Mouse (Mus musculus) embryonic facial prominence, embryonic 13.5 days (tissue): Measurements from ENCODE around the gene Focad. TPM values are rescaled to one million over a fixed set of nuclear protein-coding genes. Genes with fewer than 3 reads are reported as not detected.

Source experiments
- ATAC-seq: fragments of 200-750 bp; cut with Nextera tagmentation; 2 replicates; pipeline ENCODE4 v1.8.0; 2017; ENCODE audit warnings: low read depth; ENCODE audit not compliant: insufficient number of reproducible peaks, insufficient read depth, low FRiP score, low TSS enrichment
- H3K27ac ChIP-seq: fragments of 300-500 bp; sonication (generic); 2 replicates; pipeline ENCODE4 v1.5.1; 2015; ENCODE audit warnings: moderate library complexity, mild to moderate bottlenecking, inconsistent platforms
- H3K27me3 ChIP-seq: fragments of 300-500 bp; sonication (generic); 2 replicates; pipeline ENCODE4 v1.6.1; 2015; ENCODE audit warnings: mild to moderate bottlenecking, inconsistent platforms
- H3K36me3 ChIP-seq: fragments of 300-500 bp; sonication (generic); 2 replicates; pipeline ENCODE4 v1.6.1; 2015; ENCODE audit warnings: mild to moderate bottlenecking, inconsistent platforms
- H3K4me1 ChIP-seq: fragments of 300-500 bp; sonication (generic); 2 replicates; pipeline ENCODE4 v1.6.1; 2015; ENCODE audit warnings: inconsistent platforms
- H3K4me2 ChIP-seq: fragments of 300-500 bp; sonication (generic); 2 replicates; pipeline ENCODE4 v1.6.1; 2015; ENCODE audit warnings: moderate library complexity, mild to moderate bottlenecking, inconsistent platforms
- H3K4me3 ChIP-seq: fragments of 300-500 bp; sonication (generic); 2 replicates; pipeline ENCODE4 v1.5.1; 2015; ENCODE audit warnings: mild to moderate bottlenecking, inconsistent platforms
- H3K9ac ChIP-seq: fragments of 300-500 bp; sonication (generic); 2 replicates; pipeline ENCODE4 v1.6.1; 2015; ENCODE audit warnings: mild to moderate bottlenecking, inconsistent platforms
- H3K9me3 ChIP-seq: fragments of 300-500 bp; sonication (generic); 2 replicates; pipeline ENCODE4 v1.6.1; 2016; ENCODE audit warnings: inconsistent platforms
- WGBS: fragments of 180-500 bp; shearing (Covaris S2); methylation state at CpG from one replicate; pipeline ENCODE4 v1.1.7; 2015; ENCODE audit warnings: mixed read lengths; 5-methylcytosine and 5-hydroxymethylcytosine counted together
- microRNA counts: library from miRNA; unstranded; fragments of <30 nt; microRNA quantifications from one replicate; lab custom pipeline; 2016
- microRNA-seq: library from miRNA; unstranded; fragments of <30 nt; microRNA quantifications from one replicate; pipeline ENCODE4, GENCODE M21; 2016
- polyA plus RNA-seq: library from polyadenylated mRNA; unstranded; fragments of >200 nt; fragmentation: Nextera tagmentation; extraction: Ambion mirVana; gene quantifications from 2 replicates; pipeline ENCODE4 v1.2.1, GENCODE M21; 2015

The Focad gene
- polyA plus RNA-seq, 1 experiment from 2014 or later, result 16.1 TPM

GRCm38 (mm10) chr4:88439669-88440123 lies 345.3 kb downstream of the Focad start:
- H3K9me3 ChIP-seq, result no peaks in the 10 kb centered on the region
- peaks cover 28% of the 10 kb centered on the region for H3K4me1 ChIP-seq
- no peaks in the 10 kb centered on the region for H3K27me3 ChIP-seq
- H3K9ac ChIP-seq, result no peak overlapping the region
- H3K4me3 ChIP-seq, result no peak overlapping the region
- no peak overlapping the region for H3K27ac ChIP-seq
- WGBS, result 81% methylated on average over 6 of the region's 6 CpGs
- no peak overlapping the region for H3K4me2 ChIP-seq
- no peaks in the 10 kb centered on the region for H3K36me3 ChIP-seq
- no peak for ATAC-seq

GRCm38 (mm10) chr4:88440814-88441213 lies 346.4 kb downstream of the Focad start:
- Histone ChIP-seq H3K4me2 (no peak overlapping the region), H3K36me3 (no peaks in the 10 kb centered on the region), H3K4me1 (peaks cover 28% of the 10 kb centered on the region), H3K27me3 (no peaks in the 10 kb centered on the region), H3K27ac (no peak overlapping the region), H3K9ac (no peak overlapping the region), H3K4me3 (no peak overlapping the region), H3K9me3 (no peaks in the 10 kb centered on the region)
- 92% methylated on average over 7 of the region's 7 CpGs for WGBS
- no peak for ATAC-seq

- H3K4me1 ChIP-seq, result no peaks in the 10 kb centered on the region
- no peak overlapping the region for H3K9ac ChIP-seq
- H3K27me3 ChIP-seq, result no peaks in the 10 kb centered on the region
- H3K4me2 ChIP-seq, result no peak overlapping the region
- no peaks in the 10 kb centered on the region for H3K9me3 ChIP-seq
- 71% methylated on average over 2 of the region's 2 CpGs for WGBS
- H3K4me3 ChIP-seq, result no peak overlapping the region
- no peak overlapping the region for H3K27ac ChIP-seq
- no peaks in the 10 kb centered on the region for H3K36me3 ChIP-seq
- ATAC-seq, result no peak
Observed at GRCm38 (mm10) chr4:88448976-88449375, 354.5 kb downstream of the Focad start.

- H3K9ac ChIP-seq, result no peak overlapping the region
- H3K27ac ChIP-seq, result no peak overlapping the region
- H3K36me3 ChIP-seq, result no peaks in the 10 kb centered on the region
- no peaks in the 10 kb centered on the region for H3K9me3 ChIP-seq
- H3K4me2 ChIP-seq, result no peak overlapping the region
- H3K4me1 ChIP-seq, result no peaks in the 10 kb centered on the region
- H3K27me3 ChIP-seq, result no peaks in the 10 kb centered on the region
- no peak overlapping the region for H3K4me3 ChIP-seq
- ATAC-seq, result no peak
- 87% methylated on average over 1 of the region's 1 CpGs for WGBS
Observed at GRCm38 (mm10) chr4:88450087-88450765, 355.8 kb downstream of the Focad start.

GRCm38 (mm10) chr4:88458093-88458492 lies 363.7 kb downstream of the Focad start:
- H3K9me3 ChIP-seq, result no peaks in the 10 kb centered on the region
- H3K4me2 ChIP-seq, result no peak overlapping the region
- peaks cover 3% of the 10 kb centered on the region for H3K4me1 ChIP-seq
- no peaks in the 10 kb centered on the region for H3K36me3 ChIP-seq
- ATAC-seq, result no peak
- no peaks in the 10 kb centered on the region for H3K27me3 ChIP-seq
- 72% methylated on average over 1 of the region's 1 CpGs for WGBS
- H3K4me3 ChIP-seq, result no peak overlapping the region
- no peak overlapping the region for H3K9ac ChIP-seq
- H3K27ac ChIP-seq, result no peak overlapping the region

GRCm38 (mm10) chr4:88458673-88459072 lies 364.2 kb downstream of the Focad start:
- 73% methylated on average over 2 of the region's 2 CpGs for WGBS

More at GRCm38 (mm10) chr4:88458673-88459072, 364.2 kb downstream of the Focad start:
- no peaks in the 10 kb centered on the region for H3K27me3 ChIP-seq
- H3K36me3 ChIP-seq, result no peaks in the 10 kb centered on the region
- H3K9me3 ChIP-seq, result no peaks in the 10 kb centered on the region
- H3K9ac ChIP-seq, result no peak overlapping the region
- ATAC-seq, result no peak
- no peak overlapping the region for H3K4me2 ChIP-seq
- H3K27ac ChIP-seq, result no peak overlapping the region
- peaks cover 9% of the 10 kb centered on the region for H3K4me1 ChIP-seq
- H3K4me3 ChIP-seq, result no peak overlapping the region

MicroRNA genes within 50 kb of the gene (microRNA counts, 519-probe panel; counts per million panel counts)
- microRNA mmu-miR-491 (lab: Ali Mortazavi, UCI), result 236 counts per million, percentile 44 among the panel's probes with 10 or more counts

Small RNA genes within 50 kb of the gene (microRNA-seq; reads per million reads assigned to microRNA genes)
- 1.8 reads per million, percentile 3 among the genes with 10 or more reads in this experiment for gene Mir491

Other genes starting within 250 kb of the Focad start
- gene Mllt3, start 61.3 kb upstream of the Focad start, polyA plus RNA-seq, result 85.5 and 89.3 TPM in 2 replicates